Mouse (Mus musculus) testis, postnatal 10 days (tissue): ENCODE results near the gene Lcat.

Experiments used
- DNase-seq: peaks from one replicate; pipeline ENCODE4 v3.0.0; 2021; ENCODE audit warnings: low spot score

Gene Lcat

DNA sequence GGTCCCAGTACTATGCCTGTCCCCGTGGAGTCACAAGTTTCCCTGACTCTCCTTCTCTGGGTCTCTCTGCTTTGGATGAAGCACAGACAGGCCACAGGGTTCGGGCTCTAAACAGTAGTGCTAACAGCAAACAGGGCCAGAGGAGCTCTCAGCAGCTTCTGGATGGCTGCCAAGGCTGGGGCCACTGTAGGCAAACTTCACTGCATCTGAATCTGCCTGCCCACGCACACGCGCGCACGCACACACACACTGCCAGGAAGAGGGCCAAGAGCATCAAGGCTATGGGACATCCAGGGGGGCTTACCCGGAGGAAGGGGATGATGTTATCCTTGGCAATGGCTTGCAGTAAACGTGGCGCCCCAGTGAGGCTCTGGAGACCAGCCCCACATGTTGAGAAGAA is 6.2 kb upstream of the Lcat start:
- peak; percentile 89 for DNase-seq

DNA sequence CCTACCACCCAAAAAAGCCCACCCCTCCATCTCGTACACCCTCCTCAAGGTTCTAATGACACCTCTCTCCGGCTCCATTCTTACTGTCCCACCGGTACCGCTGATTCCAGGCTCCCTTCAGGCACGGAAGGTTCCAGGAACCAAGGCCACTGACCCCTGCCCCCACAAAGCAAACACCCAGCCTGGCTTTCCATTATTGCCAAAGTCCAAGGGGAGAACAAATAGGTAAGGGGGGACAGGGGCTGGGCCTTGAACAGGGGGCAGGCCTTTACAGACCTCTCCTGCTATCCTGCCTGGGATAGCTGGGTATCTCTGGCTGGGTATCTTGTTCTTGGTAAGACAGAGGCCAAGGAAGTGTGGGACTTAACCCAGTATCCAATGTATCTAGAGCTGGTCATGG is 640 bp downstream of the Lcat start:
- no peak for DNase-seq

DNA sequence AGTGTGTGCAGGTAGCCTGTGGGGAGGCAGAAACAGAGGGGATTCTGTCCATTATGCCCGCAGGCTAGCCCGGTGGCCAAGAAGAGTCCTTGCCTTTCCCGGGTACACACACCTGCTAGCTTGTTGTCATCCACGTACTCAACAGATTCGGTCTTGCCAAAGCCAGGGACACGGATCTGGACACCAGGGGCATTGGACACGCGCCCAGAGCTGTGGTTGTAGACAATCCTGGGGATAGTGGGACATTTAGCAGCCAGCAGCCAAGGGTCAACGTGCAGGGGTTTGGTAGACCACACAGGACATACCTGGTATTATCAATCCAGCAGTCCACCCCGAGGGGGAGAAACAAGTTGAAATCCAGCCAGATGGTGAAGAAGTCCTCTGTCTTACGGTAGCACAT is 1.2 kb downstream of the Lcat start:
- DNase-seq = no peak

DNA sequence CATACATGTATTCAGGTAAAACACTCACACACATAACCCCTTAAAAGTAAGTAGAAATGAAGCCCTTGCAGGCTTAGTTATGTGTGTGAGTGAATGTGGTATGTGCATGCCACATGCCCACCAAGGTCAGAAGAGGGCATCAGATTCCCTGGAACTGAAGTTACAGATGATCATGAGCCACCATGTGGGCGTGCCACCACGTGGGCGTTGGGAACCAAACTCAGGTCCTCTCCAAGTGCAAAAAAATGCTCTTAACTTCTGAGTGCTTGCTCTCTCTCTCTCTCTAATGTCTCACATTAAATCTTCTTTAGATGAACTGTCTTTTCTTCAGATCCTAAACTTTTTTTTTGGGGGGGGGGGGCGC is 4.9 kb downstream of the Lcat start, which contains the start of gene Psmb10:
Psmb10 (minus strand) TSS at position 139 of the 364 bp plus-strand sequence.
- peak; percentile 64 for DNase-seq

DNA sequence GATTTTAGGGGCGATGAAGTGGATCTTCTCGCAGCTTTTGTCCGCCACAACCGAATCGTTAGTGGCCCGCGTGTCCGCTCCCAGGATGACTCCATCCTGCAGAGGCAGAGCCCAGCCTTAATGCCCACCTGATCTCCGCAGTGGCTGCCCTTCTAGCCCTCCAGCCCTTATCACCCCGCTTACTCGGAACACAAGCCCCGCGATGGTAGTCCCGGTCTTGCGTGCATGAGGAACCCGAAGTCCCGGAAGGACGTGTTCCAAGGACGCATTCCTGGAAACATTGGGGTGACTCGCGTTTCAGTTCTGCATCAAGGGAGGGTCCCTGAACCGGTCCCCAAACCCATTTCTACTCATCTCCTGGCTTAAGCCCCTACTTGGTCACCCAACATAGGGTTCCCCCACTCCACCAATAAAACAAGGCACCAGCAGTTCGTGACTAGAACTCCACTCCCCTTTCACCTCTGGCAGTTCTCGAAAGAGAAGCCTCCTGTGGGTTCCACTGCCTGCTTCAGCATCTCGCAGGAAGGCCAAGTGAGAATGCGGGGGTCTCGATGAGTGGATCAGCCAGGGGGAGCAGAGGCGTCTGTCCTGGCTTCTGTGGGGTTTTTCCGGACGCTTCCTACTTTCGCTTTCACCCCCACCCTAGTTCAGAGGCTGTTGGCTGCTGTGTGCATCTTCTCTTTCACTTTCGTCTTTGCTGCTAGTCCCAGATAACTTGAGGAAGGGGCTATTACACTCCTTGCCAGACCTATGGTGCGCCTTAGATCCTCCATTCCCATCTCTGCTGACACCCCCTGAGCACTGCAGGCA is 5.5 kb downstream of the Lcat start:
- peak; percentile 59 for DNase-seq

DNA sequence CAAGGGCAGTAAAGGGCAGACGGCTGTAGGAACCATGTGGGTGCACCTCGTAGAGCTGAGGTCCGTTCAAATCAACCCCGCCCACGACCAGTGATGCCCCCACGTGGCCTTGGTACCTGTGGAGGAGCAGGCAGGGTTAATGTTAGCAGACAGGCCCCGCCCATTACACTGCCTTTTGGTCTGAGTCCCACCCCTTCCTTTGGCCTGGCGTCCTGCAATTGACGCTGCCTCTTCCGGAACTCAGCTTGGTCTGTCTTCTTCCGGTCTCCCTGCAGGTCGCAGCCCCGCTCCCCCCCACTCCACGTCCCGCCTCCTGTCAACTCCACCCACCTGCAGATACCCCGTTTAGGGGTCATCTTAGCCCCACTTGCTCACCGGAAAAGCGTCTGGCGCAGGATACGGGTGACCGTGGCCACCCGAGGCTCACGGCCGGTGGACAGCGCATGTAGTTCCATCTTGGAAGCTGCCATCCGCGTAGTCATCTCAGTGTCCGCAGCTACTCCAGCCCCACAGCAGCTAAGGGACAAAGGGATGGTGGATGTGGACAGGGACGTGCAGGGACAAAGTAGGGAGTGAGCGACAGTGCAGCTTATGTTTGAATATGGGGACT is 6.2 kb downstream of the Lcat start:
- DNase-seq = peak; percentile 89

DNA sequence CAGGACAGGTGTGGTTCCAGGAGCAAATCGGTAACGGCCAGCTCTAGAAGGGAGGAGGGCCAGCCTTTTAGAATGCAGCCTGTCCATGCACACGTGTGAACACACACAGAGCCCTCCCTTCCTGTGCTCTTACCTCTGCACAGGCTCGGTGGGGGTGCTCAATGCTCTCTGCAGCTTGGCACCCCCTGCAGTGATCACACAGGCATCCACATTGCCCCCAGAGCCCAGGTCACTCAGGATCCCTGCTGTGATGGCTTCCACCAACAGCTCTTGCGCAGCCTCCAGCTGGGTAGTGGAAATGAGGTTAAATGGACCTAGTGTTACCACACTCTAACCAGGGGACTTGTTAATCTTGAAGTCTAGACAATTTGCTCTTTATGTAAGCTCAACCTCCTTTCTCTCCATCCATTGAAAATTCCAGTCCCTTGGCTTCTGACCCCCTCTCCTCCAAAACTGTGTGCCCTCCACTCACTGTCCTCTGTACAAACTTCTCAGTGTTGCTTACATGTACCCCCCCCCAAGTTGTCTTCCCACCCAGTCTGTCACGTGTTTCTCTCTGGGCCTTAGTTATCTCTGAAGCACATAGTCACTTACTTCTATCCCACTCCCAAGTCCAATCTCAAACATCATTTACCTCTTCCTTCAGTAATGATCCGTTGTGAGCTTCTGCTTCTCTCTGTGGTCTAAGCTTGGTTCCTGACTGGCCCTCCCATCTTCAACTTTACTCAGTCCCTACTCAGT is 7.1 kb downstream of the Lcat start:
- peak; percentile 37 for DNase-seq

DNA sequence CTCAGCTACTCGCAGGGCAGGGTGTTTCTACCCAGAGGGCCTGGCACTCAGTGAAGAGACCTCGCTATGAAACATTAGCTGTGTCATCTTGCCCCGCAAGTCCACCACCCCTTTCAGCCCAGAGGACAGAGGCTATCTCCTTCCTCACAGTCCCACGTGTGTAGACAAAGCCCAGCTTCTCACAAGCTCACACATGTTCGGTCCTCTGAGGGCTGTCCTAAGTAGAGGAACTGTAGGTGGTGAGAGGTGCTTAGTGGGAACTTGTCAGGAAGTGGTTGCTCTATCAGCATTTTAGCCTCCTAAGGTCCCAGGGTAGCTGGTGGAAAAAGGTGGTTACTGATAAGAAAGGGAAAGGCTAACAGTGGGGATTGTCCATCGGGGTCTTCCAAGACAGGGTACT is 8.1 kb downstream of the Lcat start:
- no peak for DNase-seq

DNA sequence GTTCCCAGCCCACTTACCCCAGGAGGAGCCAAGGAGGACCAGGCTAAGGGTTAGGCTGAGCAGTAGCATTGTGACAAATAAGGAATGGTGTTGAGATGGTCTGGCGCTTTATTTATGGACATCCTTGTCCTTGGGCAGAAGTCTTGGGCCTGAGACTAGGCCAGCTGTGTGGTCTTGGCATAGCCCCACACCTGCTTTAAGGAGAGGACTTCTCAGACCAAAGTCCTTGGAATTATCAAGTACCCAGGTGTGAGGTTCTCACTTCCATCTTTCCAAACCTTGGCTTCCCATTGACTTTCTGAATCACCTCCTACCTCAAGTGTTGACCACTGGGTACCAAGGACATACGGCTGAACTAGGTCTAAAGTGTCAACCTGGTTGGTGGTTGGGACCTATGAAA is 9.4 kb downstream of the Lcat start, which contains the start of gene Ctrl:
Ctrl (minus strand) TSS at position 101 of the 400 bp plus-strand sequence.
- no peak for DNase-seq

DNA sequence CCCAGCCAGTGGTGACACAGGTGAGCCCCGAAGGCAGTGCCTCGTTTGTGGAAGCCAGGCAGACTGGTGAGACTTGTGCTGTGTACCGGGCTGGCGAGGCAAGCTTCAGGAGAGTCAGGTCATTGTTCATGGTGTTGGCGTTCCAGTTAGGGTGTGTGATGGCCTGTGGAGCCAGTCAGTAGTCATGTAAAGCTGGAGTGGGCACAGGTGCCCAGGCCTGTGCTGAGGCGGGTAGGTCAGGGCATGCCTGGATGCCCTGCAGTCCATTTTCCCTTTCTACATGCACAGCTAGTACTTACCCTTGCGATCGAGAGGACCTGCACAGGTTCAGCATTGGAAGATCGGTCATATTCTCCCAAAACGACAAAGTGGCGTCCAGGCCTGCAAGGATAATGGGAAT is 10.7 kb downstream of the Lcat start:
- DNase-seq = peak; percentile 44

DNA sequence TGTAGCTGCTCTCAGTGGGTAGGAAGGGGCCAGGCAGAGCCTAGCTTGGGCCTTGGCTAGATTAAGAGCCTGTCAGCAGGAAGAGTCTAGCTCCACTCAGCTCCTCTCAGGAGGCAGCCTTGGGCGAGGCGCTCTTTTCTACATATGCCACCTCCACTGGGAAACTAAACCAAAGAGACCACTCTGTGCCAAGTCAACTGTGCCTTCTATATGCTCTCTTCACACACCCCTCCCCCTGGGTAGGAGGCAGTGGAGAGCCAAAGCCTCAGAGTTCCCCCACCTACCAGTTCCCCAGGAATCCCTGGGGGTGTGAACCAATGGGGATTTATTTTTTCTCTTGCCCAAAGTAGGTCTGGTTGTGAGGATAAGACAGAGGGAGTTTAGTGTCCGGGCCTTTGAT is 11.9 kb downstream of the Lcat start:
- no peak for DNase-seq

DNA sequence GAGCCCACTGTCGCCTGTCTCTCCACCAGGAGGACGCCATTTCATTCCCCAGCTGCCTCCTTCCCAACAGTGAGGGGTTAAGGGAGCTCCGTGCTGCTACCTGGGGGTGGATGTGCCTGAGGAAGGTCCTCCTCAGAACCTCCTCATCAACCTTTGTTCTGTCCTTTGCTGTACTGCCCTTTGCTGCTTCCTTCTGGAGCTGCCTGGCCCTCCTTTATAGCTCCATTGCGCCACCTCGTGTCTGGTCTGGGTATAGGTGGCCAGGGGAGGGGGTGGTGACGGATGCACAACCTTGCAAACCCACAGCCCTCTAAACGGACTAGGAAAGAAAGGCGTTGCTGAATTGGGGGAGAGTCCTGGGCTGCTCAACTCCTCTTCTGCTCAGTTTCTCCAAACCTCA is 12.6 kb downstream of the Lcat start:
- DNase-seq = peak; percentile 96

DNA sequence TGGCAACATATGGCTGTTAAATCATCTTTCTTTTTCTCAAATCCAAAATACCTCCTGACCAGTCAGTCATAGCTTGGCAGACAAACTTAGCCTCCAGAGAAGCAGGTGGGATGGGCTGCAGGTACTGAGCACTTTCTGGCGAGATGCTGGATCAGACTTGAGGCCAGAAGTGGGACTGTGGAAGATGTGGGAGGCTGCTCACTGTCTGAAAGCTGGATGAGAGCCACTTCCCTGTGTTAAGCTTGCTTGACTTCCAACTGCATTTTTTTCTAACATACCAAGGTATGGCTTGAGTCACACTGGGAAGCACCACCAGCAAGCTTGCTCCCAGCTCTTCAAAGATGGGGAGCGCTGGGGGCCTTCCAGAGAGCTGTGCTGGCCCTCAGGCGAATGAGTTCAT is 18.1 kb downstream of the Lcat start:
- peak; percentile 42 for DNase-seq

DNA sequence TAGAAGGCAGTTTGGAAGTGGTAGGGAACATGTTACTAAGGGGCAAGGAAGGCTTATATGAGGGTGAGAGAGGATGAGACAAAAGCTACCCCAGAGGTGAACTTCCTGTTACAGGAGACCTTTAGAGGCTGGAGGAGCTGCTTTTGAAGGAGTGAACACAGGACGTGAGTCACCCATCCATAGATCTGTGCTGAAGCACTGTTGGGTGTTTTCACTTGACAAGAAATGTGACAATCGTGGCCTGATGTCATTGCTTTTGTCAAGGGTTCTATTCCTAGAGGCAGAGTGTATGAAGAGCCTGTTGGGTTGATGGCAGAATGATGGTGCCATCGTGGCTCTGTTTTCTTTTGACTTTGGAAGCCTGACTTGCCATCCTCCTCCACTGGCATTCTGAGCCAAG is 23.8 kb downstream of the Lcat start:
- DNase-seq = no peak

DNA sequence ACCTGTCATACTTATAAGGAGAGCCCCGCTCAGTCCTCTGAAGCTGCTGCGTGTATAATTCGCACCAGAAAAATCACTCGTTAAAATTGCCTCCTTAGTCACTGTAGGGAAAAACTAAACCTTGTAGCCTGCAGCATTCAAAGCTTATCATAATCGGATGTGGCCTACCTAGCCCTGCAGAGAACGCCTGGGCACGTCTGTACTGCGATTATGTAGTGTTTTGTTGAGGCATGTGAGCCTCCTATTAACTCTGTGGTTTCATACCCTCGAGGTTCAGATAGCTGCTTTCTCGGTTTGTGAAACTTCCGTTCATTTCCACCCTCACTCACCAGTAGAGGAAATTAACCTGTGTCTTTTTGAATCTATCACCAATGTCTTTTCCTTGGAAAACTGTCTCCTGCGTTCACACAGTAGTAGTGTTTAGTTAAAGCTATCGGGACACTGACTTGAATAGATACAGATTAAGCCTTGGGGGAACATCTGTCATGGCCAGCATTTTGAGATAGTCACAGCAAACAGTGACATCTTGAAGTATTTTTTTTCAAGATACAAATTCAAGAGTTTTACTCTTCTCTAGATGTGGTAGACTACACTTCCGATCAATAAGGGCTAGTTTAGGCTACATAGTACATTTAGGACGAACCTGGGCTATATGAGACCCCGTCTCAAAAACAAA is 42.1 kb downstream of the Lcat start:
- DNase-seq = no peak

DNA sequence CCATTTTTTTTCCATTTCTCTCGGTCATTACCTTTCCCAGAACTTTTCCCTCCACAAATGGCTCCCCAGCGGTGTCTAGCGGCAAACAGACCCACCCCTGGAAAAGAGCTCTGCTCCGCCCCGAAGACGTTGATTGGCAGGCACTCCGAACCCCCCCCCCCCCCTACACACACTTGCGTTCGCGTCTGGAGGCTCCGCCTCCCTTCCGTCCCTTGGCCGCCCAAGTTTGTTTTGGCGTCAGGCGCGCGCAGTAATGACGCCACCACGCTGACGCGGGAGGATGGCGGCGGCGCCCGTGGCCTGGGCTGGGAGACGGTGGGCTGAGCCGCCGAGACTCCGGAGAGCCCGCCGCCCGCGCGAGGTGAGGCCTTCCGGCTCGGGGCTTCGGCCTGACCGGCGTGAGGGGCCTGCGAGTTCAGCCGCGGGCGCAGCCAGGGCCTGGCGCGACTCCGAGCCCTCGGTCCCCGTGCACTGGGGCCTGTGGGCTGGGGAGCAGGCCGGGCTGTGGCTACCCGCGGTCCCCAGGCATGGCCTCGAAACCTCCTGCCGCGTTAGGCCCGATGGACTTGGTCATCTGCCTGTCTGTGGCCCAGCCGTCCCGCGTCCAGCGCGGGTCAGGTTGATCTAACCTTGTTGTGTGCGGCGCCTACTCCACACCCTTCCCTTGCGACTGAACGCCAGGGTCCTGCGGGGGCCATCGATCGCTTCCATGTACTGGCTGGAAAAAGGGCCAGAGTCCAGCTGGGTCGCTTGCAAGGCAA is 42.8 kb downstream of the Lcat start, which contains the start of gene Pskh1:
Pskh1 (plus strand) TSS at position 262 of the 761 bp plus-strand sequence.
- peak; percentile 95 for DNase-seq

DNA sequence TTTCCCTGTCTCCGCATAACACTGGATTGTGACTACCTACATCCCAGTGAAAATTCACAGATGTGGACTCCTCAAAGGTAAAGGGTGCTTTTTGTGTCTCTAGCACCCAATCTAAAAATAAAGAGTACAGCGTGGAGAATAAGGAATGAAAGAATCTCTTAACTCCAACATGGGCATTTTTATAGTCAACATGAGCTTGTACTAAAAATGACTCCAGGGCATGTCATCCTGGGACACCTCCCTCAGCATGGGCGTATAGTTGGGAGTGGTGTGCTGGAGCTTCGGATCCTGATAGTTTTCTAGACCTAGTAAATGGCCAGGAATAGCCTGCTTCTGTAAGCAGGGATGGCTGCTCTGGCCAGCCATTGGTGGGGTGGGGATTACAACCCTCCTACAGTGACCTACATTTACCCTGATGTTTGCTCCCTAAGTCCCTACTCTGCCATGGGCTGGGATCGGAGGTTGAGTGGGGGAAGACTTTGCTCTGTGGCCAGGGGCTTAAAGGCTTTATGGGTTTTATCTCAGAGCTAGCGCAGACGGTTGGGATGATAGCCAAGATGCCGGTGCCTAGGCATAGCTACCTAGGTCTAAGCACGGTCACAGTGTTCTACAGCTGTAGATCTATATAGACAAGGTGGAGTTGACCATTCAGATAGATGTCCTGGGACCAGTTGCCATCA is 45.2 kb downstream of the Lcat start:
- DNase-seq = no peak

DNA sequence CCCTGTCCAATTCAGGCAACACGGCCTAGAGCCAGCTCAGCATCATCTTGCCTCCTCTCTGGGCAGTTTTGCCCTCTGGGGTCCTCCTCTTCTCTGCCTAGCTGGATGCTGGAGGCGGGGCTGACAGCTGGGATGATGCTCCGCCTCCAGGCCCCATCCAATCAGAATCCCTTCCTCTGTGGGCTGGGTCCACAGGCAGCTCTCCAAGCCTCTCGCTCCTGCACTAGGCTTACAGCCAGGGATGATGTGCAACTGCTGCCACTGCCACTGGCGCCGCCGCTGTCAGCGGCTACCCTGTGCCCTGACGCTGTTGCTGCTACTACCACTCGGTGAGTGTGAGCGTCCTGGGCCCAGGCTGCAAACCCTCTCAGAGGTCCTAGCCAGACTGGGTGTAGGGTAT is 49.8 kb downstream of the Lcat start, which contains the start of gene Nrn1l:
Nrn1l (plus strand) TSS at position 229 of the 400 bp plus-strand sequence.
- DNase-seq = peak; percentile 81

DNA sequence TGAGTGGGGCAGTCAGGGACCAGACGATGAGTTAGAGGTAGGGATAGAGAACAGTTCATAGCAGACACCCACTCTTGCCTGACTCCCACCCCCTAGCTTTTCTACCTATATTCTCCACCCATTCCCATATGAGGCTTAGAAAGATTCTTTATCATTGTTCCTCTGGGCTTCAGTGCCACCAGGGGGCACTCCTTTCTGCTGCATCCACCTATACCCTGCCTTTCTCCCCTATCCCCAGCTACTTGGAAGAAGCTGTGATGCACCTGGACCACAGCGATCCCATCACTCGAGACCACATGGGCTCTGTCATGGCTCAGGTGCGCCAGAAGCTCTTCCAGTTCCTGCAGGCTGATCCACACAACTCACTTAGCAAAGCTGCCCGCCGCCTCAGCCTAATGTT is 50.8 kb downstream of the Lcat start:
- peak; percentile 56 for DNase-seq

DNA sequence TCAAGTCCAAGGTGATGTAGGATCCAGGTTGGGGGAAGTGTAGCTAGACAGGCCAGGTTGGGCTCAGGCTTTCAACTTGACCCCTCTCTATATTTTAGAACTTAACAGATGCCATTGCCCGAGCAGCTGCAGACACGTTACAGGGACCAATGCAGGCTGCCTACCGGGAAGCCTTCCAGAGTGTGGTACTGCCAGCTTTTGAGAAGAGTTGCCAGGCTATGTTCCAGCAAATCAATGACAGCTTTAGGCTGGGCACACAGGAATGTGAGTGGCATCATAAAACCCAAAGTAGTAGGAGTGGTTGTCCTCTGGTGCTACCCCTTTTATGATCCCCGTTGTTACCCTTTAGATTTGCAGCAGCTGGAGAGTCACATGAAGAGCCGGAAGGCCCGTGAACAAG is 52.3 kb downstream of the Lcat start:
- DNase-seq = no peak
